Comparison of ENCODE assay signal across 22 mouse cellular contexts in the genomic region with DNA sequence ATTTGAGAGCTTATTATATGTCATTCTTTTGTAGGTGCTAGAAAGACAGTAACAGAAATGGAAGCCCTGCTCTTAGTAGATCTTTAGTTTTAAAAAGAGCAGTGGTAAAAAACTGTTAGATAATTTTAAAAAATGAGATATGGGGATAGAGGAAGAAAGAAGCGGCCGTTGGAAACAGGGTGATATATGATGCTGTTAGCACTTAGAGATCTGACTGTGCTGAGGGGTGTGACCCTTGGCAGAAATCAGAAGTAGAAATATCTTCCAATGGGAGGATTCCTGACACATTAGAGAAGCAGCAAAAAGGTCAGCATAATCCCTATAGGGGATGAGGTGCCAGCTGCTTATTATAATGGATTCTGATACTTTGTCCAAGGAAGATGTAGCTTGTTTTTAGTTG. TPM values are rescaled to one million over a fixed set of nuclear protein-coding genes. Genes with fewer than 3 reads are reported as not detected.
DNase-seq lines count a peak whose midpoint lies in the region; ATAC-seq and TF ChIP-seq lines count a peak whose summit lies in the region.
"Had no signal": no experiment of that assay in that cellular context is flagged by ENCODE, and none has a peak within 500 bp of the region (broad histone marks: within the 10 kb centered on the region; RNA-seq: fewer than 3 reads in every experiment).

No protein-coding gene starts in this region.

- no peak for TF ChIP-seq RAD21 in MEL (IDR thresholded peaks at IDR 0.05; ENCODE audit: low read depth, low read length)

- no peak overlapping the region for H3K4me3 ChIP-seq in cerebellum, adult 2 months (replicated peaks; ENCODE audit: insufficient read depth, low read depth, low read length)
- 0 out of 4 replicates have a peak overlapping the region, but pooled peaks of 1 of the 2 experiments have one; percentile 1 for H3K4me3 ChIP-seq in MEL (ENCODE audit: control insufficient read depth in 1 of 2, insufficient read depth in 1 of 2, low read depth in 2 of 2, low read length in 2 of 2)
- H3K4me3 ChIP-seq in midbrain, embryonic 16.5 days (ENCODE audit: low read depth, low read length), result no peak overlapping the region

- peak overlapping the region; percentile 72; the same call in 1 of the 2 replicates for H3K27ac ChIP-seq in cerebellum, adult 2 months (ENCODE audit: insufficient read depth, low read length)
- H3K27ac ChIP-seq in MEL (ENCODE audit: control insufficient read depth, low read depth, low read length), result no peak overlapping the region
- no peak overlapping the region for H3K27ac ChIP-seq in midbrain, embryonic 16.5 days (ENCODE audit: low read length)

- no peak for ATAC-seq in midbrain, embryonic 16.5 days
- ATAC-seq: activated CD4-positive, CD25-positive, alpha-beta regulatory T cell, adult 4 months; CD4-positive, CD25-positive, alpha-beta regulatory T cell, adult 4 months; Patski had no signal

- H3K9ac ChIP-seq in MEL (ENCODE audit: control insufficient read depth, low read depth, low read length, poor library complexity, severe bottlenecking), result no peak overlapping the region; the same call in 1 of the 2 replicates
- H3K9ac ChIP-seq in midbrain, embryonic 16.5 days (ENCODE audit: low read depth, low read length), result no peak overlapping the region

- no peaks in the 10 kb centered on the region for H3K79me2 ChIP-seq in MEL (ENCODE audit: control insufficient read depth, insufficient read depth, low read length, poor library complexity)

- no peak for DNase-seq in cerebellum, adult 2 months
- DNase-seq in cerebellum, postnatal 25 days, result no peak
- peak; percentile 37 for DNase-seq in cerebellum, adult 9-10 months
- DNase-seq in cerebellum, adult 11-12 months, result no peak
- DNase-seq in MEL (ENCODE audit: low read depth, low spot score), result peak; percentile 79
- DNase-seq: adrenal gland, adult 2 months; adrenal gland, adult 8-10 months; adrenal gland, postnatal 10 days; adrenal gland, postnatal 14 days; adrenal gland, postnatal 25 days; adrenal gland, postnatal 36 days; B cell, adult 2 months; cerebellum, adult 11 months; cerebellum, adult 18-20 months; cerebellum, adult 8-10 months; cerebellum, adult 9-11 months had no signal

- no peak for TF ChIP-seq CTCF in cerebellum, adult 2 months (IDR thresholded peaks at IDR 0.05; ENCODE audit: borderline replicate concordance, insufficient read depth, low read depth, low read length)
- no peak for TF ChIP-seq CTCF in MEL (IDR thresholded peaks at IDR 0.05 in 2 of 3, conservative IDR thresholded peaks at IDR 0.05 in 1 of 3; ENCODE audit: control insufficient read depth in 1 of 3, insufficient read depth in 1 of 3, low read depth in 2 of 3, low read length in 3 of 3, poor library complexity in 1 of 3, severe bottlenecking in 1 of 3)

- no peaks in the 10 kb centered on the region for H3K9me3 ChIP-seq in MEL (replicated peaks; ENCODE audit: insufficient read depth, low read length)
- H3K9me3 ChIP-seq in midbrain, embryonic 16.5 days (replicated peaks; ENCODE audit: control insufficient read depth, low read length, poor library complexity, severe bottlenecking), result no peaks in the 10 kb centered on the region
- H3K9me3 ChIP-seq: G1E had no signal

- H3K36me3 ChIP-seq in MEL (ENCODE audit: control insufficient read depth in 1 of 2, insufficient read depth in 2 of 2, low read length in 2 of 2), result peaks cover 0 to 30% of the 10 kb centered on the region in 2 experiments
- H3K36me3 ChIP-seq in midbrain, embryonic 16.5 days (ENCODE audit: control insufficient read depth, insufficient read depth, low read length), result no peaks in the 10 kb centered on the region

- TF ChIP-seq EP300 in MEL (IDR thresholded peaks at IDR 0.05; ENCODE audit: low read depth in 1 of 2, low read length in 2 of 2), result peak; percentile 63 to 93

- no peaks in the 10 kb centered on the region for H3K27me3 ChIP-seq in cerebellum, adult 2 months (ENCODE audit: control insufficient read depth, insufficient read depth, low read length)
- no peaks in the 10 kb centered on the region for H3K27me3 ChIP-seq in MEL (ENCODE audit: control insufficient read depth in 1 of 2, insufficient read depth in 2 of 2, low read length in 2 of 2)
- H3K27me3 ChIP-seq in midbrain, embryonic 16.5 days (ENCODE audit: control insufficient read depth, insufficient read depth, low read depth, low read length), result no peaks in the 10 kb centered on the region
- H3K27me3 ChIP-seq: CH12.LX, Patski had no signal

- TF ChIP-seq POLR2A in cerebellum, adult 2 months (IDR thresholded peaks at IDR 0.05; ENCODE audit: borderline replicate concordance, insufficient read depth, low read length), result no peak
- TF ChIP-seq POLR2A in MEL (IDR thresholded peaks at IDR 0.05; ENCODE audit: control insufficient read depth in 1 of 2, insufficient read depth in 1 of 2, low read depth in 1 of 2, low read length in 2 of 2, poor library complexity in 1 of 2), result no peak

- H3K4me2 ChIP-seq in midbrain, embryonic 16.5 days (ENCODE audit: low read length), result no peak overlapping the region

- 39% methylated on average over 2 of the region's 2 CpGs for WGBS in cerebellum, adult 2 months
- 89% methylated on average over 2 of the region's 2 CpGs for WGBS in midbrain, embryonic 16.5 days

- H3K4me1 ChIP-seq in cerebellum, adult 2 months (ENCODE audit: control insufficient read depth, insufficient read depth, low read length), result peaks cover 23% of the 10 kb centered on the region
- peaks cover 7 to 25% of the 10 kb centered on the region in 2 experiments for H3K4me1 ChIP-seq in MEL (ENCODE audit: control insufficient read depth in 1 of 2, insufficient read depth in 2 of 2, low read length in 2 of 2)
- H3K4me1 ChIP-seq in midbrain, embryonic 16.5 days (ENCODE audit: control insufficient read depth, insufficient read depth, low read length), result no peaks in the 10 kb centered on the region; the same call in 1 of the 2 replicates

TF ChIP-seq in MEL, 35 proteins besides CTCF, POLR2A, EP300 and RAD21 (continues in another document):
- TF ChIP-seq GABPA (IDR thresholded peaks at IDR 0.05; ENCODE audit: low read depth, low read length), result no peak
- TF ChIP-seq USF1 (IDR thresholded peaks at IDR 0.05; ENCODE audit: low read depth, low read length), result no peak
- no peak; the same call in 1 of the 2 replicates for TF ChIP-seq ZKSCAN1 (IDR thresholded peaks at IDR 0.05; ENCODE audit: low read depth, low read length)
- no peak for TF ChIP-seq MAX (IDR thresholded peaks at IDR 0.05; ENCODE audit: low read length)
- no peak for TF ChIP-seq CHD1 (IDR thresholded peaks at IDR 0.05; ENCODE audit: low read depth, low read length)
- peak; percentile 62 for TF ChIP-seq SIN3A (IDR thresholded peaks at IDR 0.05; ENCODE audit: low read length)
- peak; percentile 93 for TF ChIP-seq MYB (IDR thresholded peaks at IDR 0.05; ENCODE audit: low read depth, low read length)
- no peak for TF ChIP-seq POLR2AphosphoS2 (IDR thresholded peaks at IDR 0.05; ENCODE audit: low read length)
- no peak for TF ChIP-seq MYC (IDR thresholded peaks at IDR 0.05; ENCODE audit: low read depth, low read length)
- TF ChIP-seq ZC3H11A (IDR thresholded peaks at IDR 0.05; ENCODE audit: low read depth, low read length), result no peak
- TF ChIP-seq ELF1 (IDR thresholded peaks at IDR 0.05; ENCODE audit: low read depth, low read length), result no peak
- TF ChIP-seq TAL1 (IDR thresholded peaks at IDR 0.05; ENCODE audit: low read length), result no peak
- no peak for TF ChIP-seq TBP (IDR thresholded peaks at IDR 0.05; ENCODE audit: low read depth, low read length)
- TF ChIP-seq UBTF (IDR thresholded peaks at IDR 0.05; ENCODE audit: borderline replicate concordance, insufficient read depth, low read depth, low read length), result no peak
- no peak for TF ChIP-seq JUND (IDR thresholded peaks at IDR 0.05; ENCODE audit: low read depth, low read length)
- TF ChIP-seq ZNF384 (IDR thresholded peaks at IDR 0.05; ENCODE audit: low read depth, low read length), result no peak
- no peak for TF ChIP-seq BHLHE40 (IDR thresholded peaks at IDR 0.05; ENCODE audit: borderline replicate concordance, low read depth, low read length)
- TF ChIP-seq MAFK (IDR thresholded peaks at IDR 0.05; ENCODE audit: borderline replicate concordance, low read depth, low read length), result peak; percentile 22; the same call in 1 of the 2 replicates
- TF ChIP-seq USF2 (IDR thresholded peaks at IDR 0.05; ENCODE audit: borderline replicate concordance in 1 of 2, insufficient read depth in 1 of 2, low read depth in 1 of 2, low read length in 2 of 2), result no peak
- TF ChIP-seq RCOR1 (IDR thresholded peaks at IDR 0.05; ENCODE audit: low read depth, low read length), result peak; percentile 64
- TF ChIP-seq GATA1 (IDR thresholded peaks at IDR 0.05; ENCODE audit: low read depth, low read length), result peak; percentile 77
- TF ChIP-seq ETS1 (IDR thresholded peaks at IDR 0.05; ENCODE audit: low read depth, low read length), result peak; percentile 71; the same call in 1 of the 2 replicates
- TF ChIP-seq NELFE (IDR thresholded peaks at IDR 0.05; ENCODE audit: low read depth, low read length), result no peak
- TF ChIP-seq MAZ (IDR thresholded peaks at IDR 0.05; ENCODE audit: low read depth, low read length), result no peak
- TF ChIP-seq E2F4 (IDR thresholded peaks at IDR 0.05; ENCODE audit: borderline replicate concordance, low read depth, low read length), result no peak
- TF ChIP-seq HCFC1 (IDR thresholded peaks at IDR 0.05; ENCODE audit: low read depth, low read length), result no peak
- TF ChIP-seq MEF2A (IDR thresholded peaks at IDR 0.05; ENCODE audit: extremely low read depth, insufficient replicate concordance, low read depth, low read length, poor library complexity, severe bottlenecking), result no peak
- no peak for TF ChIP-seq SMC3 (IDR thresholded peaks at IDR 0.05; ENCODE audit: low read depth, low read length)
- peak; percentile 64 for TF ChIP-seq TCF12 (IDR thresholded peaks at IDR 0.05; ENCODE audit: low read depth, low read length)
- no peak for TF ChIP-seq POLR2AphosphoS5 (IDR thresholded peaks at IDR 0.05; ENCODE audit: borderline replicate concordance, low read depth, low read length)
- peak; percentile 13; the same call in 1 of the 2 replicates for TF ChIP-seq KAT2A (conservative IDR thresholded peaks at IDR 0.05; ENCODE audit: low read depth, low read length)
- no peak for TF ChIP-seq NRF1 (IDR thresholded peaks at IDR 0.05; ENCODE audit: insufficient read depth, low read depth, low read length, poor library complexity, severe bottlenecking)
- peak; percentile 58; the same call in 1 of the 2 replicates for TF ChIP-seq MXI1 (IDR thresholded peaks at IDR 0.05; ENCODE audit: low read depth, low read length)

RNA-seq across cellular contexts. Expression of a gene that starts 24.5 kb away (rescaled TPM):
- 31.1 and 31.8 TPM in 2 replicates for polyA plus RNA-seq in cerebellum, adult 2 months (2012; rRNA removed)
- 0.69 and 0.82 TPM in 2 replicates for total RNA-seq in MEL (2012; rRNA removed)
- polyA plus RNA-seq in MEL (2012; ENCODE audit: insufficient read depth in 1 of 2, insufficient read length in 2 of 2, low read depth in 1 of 2, low replicate concordance in 2 of 2, missing spikeins in 1 of 2), result 1 to 10 TPM in 1 of 2 experiments, not detected in 1; 2.0 TPM
- 15.3 and 15.7 TPM in 2 replicates for polyA plus RNA-seq in midbrain, embryonic 16.5 days (2015; fragmentation: Nextera tagmentation; extraction: Ambion mirVana)

Comparison
In these comparisons a context has a peak if more than half of its experiments do, and no peak if none do; other contexts are left out.
1. DNase-seq: peak in cerebellum, adult 9-10 months (single experiment) and MEL (single experiment); none in cerebellum, adult 2 months (0 of 2), cerebellum, postnatal 25 days (0 of 2) and cerebellum, adult 11-12 months (single experiment).